Comparison of ENCODE assay signal across 9 mouse cellular contexts in genomic region chr16:65560996-65561962, GRCm38 (mm10). TPM values are rescaled to one million over a fixed set of nuclear protein-coding genes. Genes with fewer than 3 reads are reported as not detected.
DNase-seq lines count a peak whose midpoint lies in the region; ATAC-seq and TF ChIP-seq lines count a peak whose summit lies in the region.
"Had no signal": no experiment of that assay in that cellular context is flagged by ENCODE, and none has a peak within 500 bp of the region (broad histone marks: within the 10 kb centered on the region; RNA-seq: fewer than 3 reads in every experiment).

No protein-coding gene starts in this region.

- intact Hi-C loops in left cerebral cortex, postnatal 4 days (cut with DNase I) = no loop called here

- TF ChIP-seq CTCF in lung, adult 2 months (IDR thresholded peaks at IDR 0.05; ENCODE audit: insufficient read depth, low read length) = no peak

- 4% methylated on average over 8 of the region's 8 CpGs for WGBS in lung, adult 2 months

- H3K4me1 ChIP-seq in lung, adult 2 months (ENCODE audit: control insufficient read depth, insufficient read depth, low read length) = peaks cover 6% of the 10 kb centered on the region; the same call in 1 of the 2 replicates

- DNase-seq in lung, adult 2 months = peak; percentile 7
- no peak for DNase-seq in lung, postnatal 25 days (ENCODE audit: low spot score)
- peak; percentile 15 for DNase-seq in ZHBTc4 (ENCODE audit: low read depth, low spot score)
- peak; percentile 38 for DNase-seq in forelimb bud, embryonic 11.5 days (ENCODE audit: low read depth, low spot score)
- peak; percentile 46 to 51 for DNase-seq in kidney, postnatal 36 days
- no peak for DNase-seq in natural killer cell, adult 2 months (ENCODE audit: low spot score in 2 of 2)
- no peak for DNase-seq in left cerebral cortex, postnatal 4 days

- TF ChIP-seq POLR2A in lung, adult 2 months (IDR thresholded peaks at IDR 0.05; ENCODE audit: borderline replicate concordance, extremely low read depth, low read depth, low read length) = no peak

- H3K4me3 ChIP-seq in lung, adult 2 months (replicated peaks; ENCODE audit: extremely low read depth, low read depth, low read length) = peak overlapping the region; percentile 86

- ATAC-seq in monocyte, adult 5-6 weeks (replicated peaks; ENCODE audit: insufficient number of reproducible peaks, low FRiP score, low TSS enrichment, poor library complexity, severe bottlenecking) = 0 out of 2 replicates have a peak, but pooled peaks have one; percentile 10

RNA-seq across cellular contexts. Expression of gene Chmp2b, which starts 1.2 kb away (rescaled TPM):
- 16.4 and 17.4 TPM in 2 replicates for polyA plus RNA-seq in lung, adult 2 months (2012; rRNA removed)
- 84.8 to 149 TPM (median 129 TPM) in 3 replicates for total RNA-seq in monocyte, adult 5-6 weeks (2017)
- total RNA-seq in left cerebral cortex, postnatal 4 days (2021) = 10 to 100 TPM; 90.4 to 93.1 TPM

RNA-seq across cellular contexts. Expression of gene Pou1f1, which starts 41.0 kb away (rescaled TPM):
- not detected in 2 replicates for polyA plus RNA-seq in lung, adult 2 months (2012; rRNA removed)
- total RNA-seq in monocyte, adult 5-6 weeks (2017) = 0.29 TPM in 1 of 3 replicates, not detected in the others
- not detected for total RNA-seq in left cerebral cortex, postnatal 4 days (2021)
- polyA plus RNA-seq: gonadal fat pad, adult 2 months had no signal

Comparison
In these comparisons a context has a peak if more than half of its experiments do, and no peak if none do; other contexts are left out.
1. DNase-seq: peak in lung, adult 2 months (single experiment), ZHBTc4 (single experiment), forelimb bud, embryonic 11.5 days (single experiment) and kidney, postnatal 36 days (2 of 2); none in lung, postnatal 25 days (single experiment), natural killer cell, adult 2 months (0 of 2) and left cerebral cortex, postnatal 4 days (single experiment).